Mouse (Mus musculus) thymus, adult 2 months (tissue): ENCODE results near the gene Otop2. TPM values are rescaled to one million over a fixed set of nuclear protein-coding genes. Genes with fewer than 3 reads are reported as not detected.

Experiments
- DNase-seq: peaks from one replicate; pipeline ENCODE4 v3.0.0; 2021
- H3K27ac ChIP-seq: fragments of 200-500 bp; 2 replicates; pipeline ENCODE4 v1.5.1; 2012; ENCODE audit warnings: low read length, control low read depth; ENCODE audit not compliant: control insufficient read depth, insufficient read depth
- H3K27me3 ChIP-seq: fragments of 200-500 bp; 2 replicates; pipeline ENCODE4 v1.6.1; 2012; ENCODE audit warnings: mild to moderate bottlenecking, low read length, moderate library complexity, mixed read lengths; ENCODE audit not compliant: control insufficient read depth, insufficient read depth
- H3K36me3 ChIP-seq: fragments of 200-500 bp; 2 replicates; pipeline ENCODE4 v1.6.1; 2012; ENCODE audit warnings: mild to moderate bottlenecking, low read length, moderate library complexity; ENCODE audit not compliant: control insufficient read depth, insufficient read depth
- H3K4me1 ChIP-seq: fragments of 200-500 bp; replicated peaks from 2 replicates; pipeline ENCODE4 v1.6.1; 2012; ENCODE audit warnings: low read length; ENCODE audit not compliant: control insufficient read depth, insufficient read depth
- H3K4me3 ChIP-seq: fragments of 200-500 bp; 2 replicates; pipeline ENCODE4 v1.5.1; 2012; ENCODE audit warnings: mild to moderate bottlenecking, low read length, control low read depth, moderate library complexity; ENCODE audit not compliant: control insufficient read depth, insufficient read depth
- CTCF ChIP-seq: fragments of 200-500 bp; IDR thresholded peaks from 2 replicates; pipeline ENCODE4 v1.5.1; 2012; ENCODE audit warnings: mild to moderate bottlenecking, control low read depth, low read length, moderate library complexity, borderline replicate concordance; ENCODE audit not compliant: control insufficient read depth, poor library complexity, insufficient read depth; ENCODE audit errors: extremely low read depth
- POLR2A ChIP-seq: fragments of 200-500 bp; IDR thresholded peaks from 2 replicates; pipeline ENCODE4 v1.6.1; 2012; ENCODE audit warnings: mild to moderate bottlenecking, low read length, control low read depth, moderate library complexity; ENCODE audit not compliant: control insufficient read depth, poor library complexity, insufficient read depth; ENCODE audit errors: extremely low read depth
- WGBS: fragments of 180-500 bp; shearing (Covaris S2); methylation state at CpG from one replicate; pipeline ENCODE4 v1.1.7; 2018; 5-methylcytosine and 5-hydroxymethylcytosine counted together
- polyA plus RNA-seq: library from polyadenylated mRNA; depleted of rRNA; stranded (reverse); fragments of >200 nt; gene quantifications from 2 replicates; pipeline ENCODE4 v1.2.3, GENCODE M21; 2012

The Otop2 gene
- polyA plus RNA-seq, 1 experiment = 0.32 TPM

GRCm38 (mm10) chr11:115289885-115290284, 17.1 kb upstream of the Otop2 start:
- no peaks in the 10 kb centered on the region for H3K36me3 ChIP-seq
- H3K4me3 ChIP-seq = no peak overlapping the region
- TF ChIP-seq POLR2A (no peak), CTCF (no peak)
- peaks cover 15% of the 10 kb centered on the region for H3K4me1 ChIP-seq
- no peaks in the 10 kb centered on the region for H3K27me3 ChIP-seq
- no peak overlapping the region for H3K27ac ChIP-seq
- DNase-seq = no peak
- WGBS = 88% methylated on average over 8 of the region's 8 CpGs

GRCm38 (mm10) chr11:115290314-115290713, 16.6 kb upstream of the Otop2 start:
- Histone ChIP-seq H3K36me3 (no peaks in the 10 kb centered on the region), H3K27me3 (no peaks in the 10 kb centered on the region), H3K27ac (no peak overlapping the region), H3K4me3 (no peak overlapping the region), H3K4me1 (peaks cover 10% of the 10 kb centered on the region; the same call in 1 of the 2 replicates)
- TF ChIP-seq CTCF = no peak
- no peak for TF ChIP-seq POLR2A
- 100% methylated on average over 1 of the region's 1 CpGs for WGBS
- DNase-seq = no peak

- H3K4me3 ChIP-seq = no peak overlapping the region
- no peak for DNase-seq
- H3K4me1 ChIP-seq = peaks cover 4% of the 10 kb centered on the region; the same call in 1 of the 2 replicates
- 96% methylated on average over 6 of the region's 6 CpGs for WGBS
- TF ChIP-seq POLR2A (no peak), CTCF (no peak)
- no peak overlapping the region for H3K27ac ChIP-seq
- no peaks in the 10 kb centered on the region for H3K36me3 ChIP-seq
- no peaks in the 10 kb centered on the region for H3K27me3 ChIP-seq
Measured at GRCm38 (mm10) chr11:115290919-115291318, 16.0 kb upstream of the Otop2 start.

- Histone ChIP-seq H3K4me1 (peaks cover under 1% of the 10 kb centered on the region; the same call in 1 of the 2 replicates), H3K36me3 (no peaks in the 10 kb centered on the region), H3K27me3 (no peaks in the 10 kb centered on the region), H3K4me3 (no peak overlapping the region), H3K27ac (no peak overlapping the region)
- no peak for DNase-seq
- no peak for TF ChIP-seq CTCF
- no peak for TF ChIP-seq POLR2A
- 93% methylated on average over 10 of the region's 10 CpGs for WGBS
Measured at GRCm38 (mm10) chr11:115291503-115291902, 15.5 kb upstream of the Otop2 start.

- Histone ChIP-seq H3K4me3 (no peak overlapping the region), H3K27ac (no peak overlapping the region), H3K36me3 (no peaks in the 10 kb centered on the region), H3K27me3 (no peaks in the 10 kb centered on the region), H3K4me1 (peaks cover 10% of the 10 kb centered on the region)
- no peak for DNase-seq
- WGBS = 91% methylated on average over 14 of the region's 14 CpGs
- TF ChIP-seq CTCF = no peak
- no peak for TF ChIP-seq POLR2A
Measured at GRCm38 (mm10) chr11:115292631-115293375, 14.2 kb upstream of the Otop2 start.

- Histone ChIP-seq H3K4me3 (no peak overlapping the region), H3K27me3 (no peaks in the 10 kb centered on the region), H3K4me1 (peaks cover 10% of the 10 kb centered on the region), H3K36me3 (no peaks in the 10 kb centered on the region), H3K27ac (no peak overlapping the region)
- 98% methylated on average over 11 of the region's 11 CpGs for WGBS
- DNase-seq = no peak
- no peak for TF ChIP-seq CTCF
- no peak for TF ChIP-seq POLR2A
Measured at GRCm38 (mm10) chr11:115295939-115296338, 11.0 kb upstream of the Otop2 start.
